Mouse (Mus musculus): ENCODE data around the gene Tceal5.
"Not testable (repeated sequence)": the region's sequence is repeated elsewhere in the genome, so short reads cannot be mapped to it uniquely, and the experiment has no call there.

The Tceal5 gene

GRCm38 (mm10) chrX:136203664-136204066 lies at the start of gene Tceal5:
Gene Tceal5, minus strand, starts transcription at chrX:136203876.
- in situ Hi-C loops (cut with MboI; ENCODE audit: low pct_unique_long_range_greater_than_20kb in 1 of 2, low sequenced_read_pairs in 2 of 2, unreplicated experiment in 1 of 2) = no loop called here

- in situ Hi-C loops (cut with MboI; ENCODE audit: low pct_unique_long_range_greater_than_20kb in 1 of 2, low sequenced_read_pairs in 2 of 2, unreplicated experiment in 1 of 2) = no loop called here
Observed at GRCm38 (mm10) chrX:136252023-136252729, 48.5 kb upstream of the Tceal5 start.

GRCm38 (mm10) chrX:136249671-136250070 lies 46.0 kb upstream of the Tceal5 start:
- in situ Hi-C loops (cut with MboI; ENCODE audit: low pct_unique_long_range_greater_than_20kb in 1 of 2, low sequenced_read_pairs in 2 of 2, unreplicated experiment in 1 of 2) = no loop called here

DNA sequence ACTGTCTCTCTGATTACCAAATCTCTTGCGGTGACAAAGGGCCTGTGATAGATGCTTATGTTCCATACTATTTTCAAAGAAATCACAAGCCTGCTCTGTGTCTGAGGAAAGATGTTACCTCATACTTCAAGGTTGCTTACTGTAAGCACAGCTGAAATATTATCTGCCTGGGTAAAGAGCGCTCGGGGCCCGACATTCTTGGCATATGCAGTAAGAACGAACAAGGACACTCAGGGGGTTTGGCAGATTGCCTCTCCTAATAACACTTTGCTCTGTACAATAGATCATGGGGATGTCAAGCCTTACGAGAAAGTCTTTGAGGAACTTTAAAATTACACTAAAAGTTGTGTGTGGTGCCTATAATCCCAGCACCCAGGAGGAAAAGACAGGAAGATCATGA lies 45.1 kb upstream of the Tceal5 start:
- in situ Hi-C loops (cut with MboI; ENCODE audit: low pct_unique_long_range_greater_than_20kb in 1 of 2, low sequenced_read_pairs in 2 of 2, unreplicated experiment in 1 of 2) = no loop called here

- in situ Hi-C loops (cut with MboI; ENCODE audit: low pct_unique_long_range_greater_than_20kb in 1 of 2, low sequenced_read_pairs in 2 of 2, unreplicated experiment in 1 of 2) = no loop called here
Observed at GRCm38 (mm10) chrX:136245521-136246071, 41.9 kb upstream of the Tceal5 start.

- in situ Hi-C loops (cut with MboI; ENCODE audit: low pct_unique_long_range_greater_than_20kb in 1 of 2, low sequenced_read_pairs in 2 of 2, unreplicated experiment in 1 of 2) = no loop called here
Observed at GRCm38 (mm10) chrX:136244574-136245229, 41.0 kb upstream of the Tceal5 start, which contains the start of gene Tceal9. Gene Tceal9, plus strand, starts transcription at chrX:136245079.

- in situ Hi-C loops (cut with MboI; ENCODE audit: low pct_unique_long_range_greater_than_20kb in 1 of 2, low sequenced_read_pairs in 2 of 2, unreplicated experiment in 1 of 2) = no loop called here
Observed at GRCm38 (mm10) chrX:136243181-136243580, 39.5 kb upstream of the Tceal5 start.

DNA sequence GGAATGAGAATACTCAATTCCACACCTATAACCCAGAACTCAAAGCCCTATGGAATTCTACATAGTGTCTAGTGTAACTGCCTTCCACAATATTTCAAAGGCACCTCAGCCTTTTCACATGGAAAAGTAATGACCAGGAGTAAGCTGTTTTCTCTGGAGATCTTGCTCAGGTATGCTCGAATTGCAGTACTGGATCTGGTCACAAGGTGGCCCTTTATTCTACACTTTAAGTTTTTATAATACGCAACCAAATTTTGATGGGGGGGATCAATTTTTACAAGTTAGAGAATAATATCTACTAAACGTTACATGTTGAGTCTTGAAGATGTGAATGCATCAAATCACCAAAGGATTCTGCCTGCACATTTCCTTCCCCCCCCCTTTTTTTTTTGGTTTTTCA lies 34.4 kb upstream of the Tceal5 start:
- in situ Hi-C loops (cut with MboI; ENCODE audit: low pct_unique_long_range_greater_than_20kb in 1 of 2, low sequenced_read_pairs in 2 of 2, unreplicated experiment in 1 of 2) = no loop called here

- in situ Hi-C loops (cut with MboI; ENCODE audit: low pct_unique_long_range_greater_than_20kb in 1 of 2, low sequenced_read_pairs in 2 of 2, unreplicated experiment in 1 of 2) = no loop called here
Observed at GRCm38 (mm10) chrX:136227768-136228167, 24.1 kb upstream of the Tceal5 start.

GRCm38 (mm10) chrX:136223714-136224113 lies 20.0 kb upstream of the Tceal5 start:
- in situ Hi-C loops (cut with MboI; ENCODE audit: low pct_unique_long_range_greater_than_20kb in 1 of 2, low sequenced_read_pairs in 2 of 2, unreplicated experiment in 1 of 2) = no loop called here

DNA sequence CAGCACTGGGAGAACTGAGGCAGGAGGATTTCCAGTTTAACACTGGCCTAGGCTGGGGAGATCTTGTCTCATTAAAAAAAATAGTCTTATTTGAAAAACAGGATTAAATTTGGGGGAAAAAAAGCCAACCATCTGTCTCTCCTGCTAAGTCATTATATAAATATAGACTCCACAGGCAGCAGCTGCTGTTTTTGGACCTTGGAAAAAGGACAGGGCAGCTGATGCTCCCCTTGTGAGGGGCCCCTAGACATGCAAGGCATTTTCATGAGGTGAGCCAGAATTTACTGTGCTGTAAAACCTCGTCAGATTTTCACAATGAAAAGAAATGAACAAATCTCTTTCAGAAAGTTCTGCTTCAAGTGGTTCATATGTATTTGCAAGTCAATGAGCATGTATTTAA lies 12.6 kb upstream of the Tceal5 start:
- in situ Hi-C loops (cut with MboI; ENCODE audit: low pct_unique_long_range_greater_than_20kb in 1 of 2, low sequenced_read_pairs in 2 of 2, unreplicated experiment in 1 of 2) = no loop called here

- in situ Hi-C loops (cut with MboI; ENCODE audit: low pct_unique_long_range_greater_than_20kb in 1 of 2, low sequenced_read_pairs in 2 of 2, unreplicated experiment in 1 of 2) = not testable (repeated sequence)
Observed at GRCm38 (mm10) chrX:136214729-136215677, 11.3 kb upstream of the Tceal5 start, which contains the start of the genes Tceal7 and Bex1. Gene Tceal7, plus strand, starts transcription at chrX:136214779. Gene Bex1, minus strand, starts transcription at chrX:136215513.

DNA sequence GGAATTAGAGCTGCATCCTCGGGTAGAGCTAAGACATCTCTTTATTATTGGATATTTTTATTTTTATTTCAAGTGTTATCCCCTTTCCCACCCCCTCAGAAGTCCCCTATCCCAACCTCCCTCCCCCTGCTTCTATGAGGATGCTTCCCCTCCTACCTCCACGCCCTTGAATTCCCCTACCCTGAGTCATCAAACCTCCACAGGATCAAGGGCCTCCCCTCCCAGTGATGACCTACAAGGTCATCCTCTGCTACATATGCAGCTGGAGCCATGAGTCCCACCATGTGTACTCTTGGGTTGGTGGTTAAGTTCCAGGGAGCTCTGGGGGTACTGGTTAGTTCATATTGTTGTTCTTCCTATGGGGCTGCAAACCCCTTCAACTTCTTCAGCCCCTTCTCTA lies 9.7 kb upstream of the Tceal5 start:
- in situ Hi-C loops (cut with MboI; ENCODE audit: low pct_unique_long_range_greater_than_20kb in 1 of 2, low sequenced_read_pairs in 2 of 2, unreplicated experiment in 1 of 2) = no loop called here

DNA sequence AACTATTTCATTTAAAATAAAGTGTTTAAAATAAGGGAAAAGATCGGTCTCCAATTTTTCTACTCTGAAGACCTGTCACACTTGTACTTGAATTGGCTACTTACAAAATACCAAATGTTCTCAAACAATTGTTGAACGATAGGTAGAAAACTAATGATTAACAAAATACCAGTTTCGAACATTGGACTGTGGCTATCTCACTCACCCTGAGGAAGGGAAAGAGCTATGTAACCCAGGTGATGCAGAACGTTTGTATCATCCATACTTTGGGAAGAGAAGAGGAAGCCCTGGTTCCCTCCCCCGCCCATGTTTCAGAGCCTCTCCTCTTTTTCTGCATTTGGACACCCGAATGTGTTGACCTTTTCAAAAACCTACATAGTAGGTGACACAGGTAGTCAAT lies 730 bp upstream of the Tceal5 start:
- in situ Hi-C loops (cut with MboI; ENCODE audit: low pct_unique_long_range_greater_than_20kb in 1 of 2, low sequenced_read_pairs in 2 of 2, unreplicated experiment in 1 of 2) = no loop called here

DNA sequence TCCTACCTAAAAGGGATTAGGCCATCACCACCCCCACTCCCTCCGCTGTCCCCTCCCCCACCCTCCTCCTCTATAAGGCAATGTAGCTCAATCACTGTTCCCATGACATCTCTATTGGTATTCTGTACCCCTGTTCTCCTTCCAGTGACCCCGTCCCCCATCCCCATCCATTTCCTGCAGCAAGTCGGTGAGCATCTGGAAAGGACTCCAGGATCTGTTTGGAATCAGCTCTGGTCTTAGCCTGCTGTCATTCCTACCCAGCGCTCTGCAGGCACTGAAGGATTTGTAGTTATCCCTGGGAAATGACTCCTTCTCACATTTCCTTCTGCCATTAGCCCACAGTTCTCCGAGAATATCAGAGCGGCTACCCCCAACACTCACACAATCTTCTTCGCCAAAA lies 419 bp downstream of the Tceal5 start:
- in situ Hi-C loops (cut with MboI; ENCODE audit: low pct_unique_long_range_greater_than_20kb in 1 of 2, low sequenced_read_pairs in 2 of 2, unreplicated experiment in 1 of 2) = no loop called here

DNA sequence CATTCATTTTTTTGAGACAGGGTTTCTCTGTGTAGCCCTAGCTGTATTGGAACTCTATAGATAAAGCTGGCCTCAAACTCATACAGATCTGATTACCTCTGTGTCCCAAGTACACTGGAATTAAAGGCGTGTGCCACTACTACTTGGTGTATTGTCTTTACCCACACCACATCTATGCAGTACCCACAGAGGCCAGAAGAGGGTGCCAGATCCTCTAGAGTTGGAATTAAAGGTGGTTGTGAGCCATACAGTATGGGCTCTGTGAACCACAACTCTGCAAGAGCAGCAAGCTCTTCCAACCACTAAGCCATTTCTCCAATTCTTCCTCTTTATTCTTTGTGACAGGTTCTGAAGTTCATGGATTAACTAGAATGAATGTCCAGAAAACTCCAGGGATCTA lies 6.8 kb downstream of the Tceal5 start:
- in situ Hi-C loops (cut with MboI; ENCODE audit: low pct_unique_long_range_greater_than_20kb in 1 of 2, low sequenced_read_pairs in 2 of 2, unreplicated experiment in 1 of 2) = loop anchor here in 1 of 2 experiments (5.0 to 10.0 kb wide), 2 partner anchors 125 to 218 kb away; no protein-coding TSS in a partner anchor

GRCm38 (mm10) chrX:136195193-136195944 lies 8.3 kb downstream of the Tceal5 start:
- in situ Hi-C loops (cut with MboI; ENCODE audit: low pct_unique_long_range_greater_than_20kb in 1 of 2, low sequenced_read_pairs in 2 of 2, unreplicated experiment in 1 of 2) = loop anchor here in 1 of 2 experiments (5.0 to 10.0 kb wide), 2 partner anchors 127 to 219 kb away; no protein-coding TSS in a partner anchor

- in situ Hi-C loops (cut with MboI; ENCODE audit: low pct_unique_long_range_greater_than_20kb in 1 of 2, low sequenced_read_pairs in 2 of 2, unreplicated experiment in 1 of 2) = no loop called here
Observed at GRCm38 (mm10) chrX:136183107-136183506, 20.6 kb downstream of the Tceal5 start.

All from mouse embryonic stem cell (cell line).